Mouse (Mus musculus): ENCODE measurements around the gene Vmn2r30. TPM values are rescaled to one million over a fixed set of nuclear protein-coding genes. Genes with fewer than 3 reads are reported as not detected.

Gene Vmn2r30
- total RNA-seq (2023), result not detected

DNA sequence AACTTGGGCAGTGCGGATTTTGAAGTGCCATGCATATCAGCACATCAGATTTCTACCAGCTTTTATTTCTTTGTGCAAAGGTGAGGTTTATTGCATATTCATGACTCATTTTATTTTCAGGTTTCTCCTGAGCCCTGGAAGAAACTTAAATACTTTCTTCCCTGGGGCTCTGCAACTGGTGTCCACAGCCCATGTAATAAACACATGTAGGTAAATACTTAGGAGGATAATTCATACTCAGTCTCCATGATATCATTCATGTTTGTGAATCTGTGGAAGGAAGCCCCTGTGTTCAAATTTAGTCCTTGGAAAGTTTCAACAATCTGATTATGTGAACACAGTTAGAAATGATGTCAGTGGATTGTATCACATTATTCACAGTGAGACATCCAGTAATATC lies at the start of gene Vmn2r30:
TSS of gene Vmn2r30 (minus strand) at position 101 of the 400 bp plus-strand sequence.

DNA sequence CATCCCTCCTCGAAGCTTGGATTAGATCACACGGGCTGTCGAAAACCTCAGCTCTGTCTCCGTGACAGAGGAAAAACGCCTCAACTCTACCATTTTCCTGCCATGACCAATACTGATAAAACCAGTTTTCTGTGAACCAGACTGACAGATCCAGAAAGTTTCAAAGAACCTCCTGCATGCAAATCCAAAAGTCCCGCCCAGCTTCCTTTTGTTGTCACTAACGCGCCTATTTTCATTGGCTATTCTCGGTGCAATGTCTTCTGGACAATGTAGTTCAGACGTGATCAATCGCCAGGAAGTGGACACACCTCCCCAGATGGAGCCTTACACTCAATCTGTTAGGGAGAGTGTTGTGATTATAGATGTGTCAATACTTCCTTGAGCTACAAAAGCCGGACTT lies 37.0 kb upstream of the Vmn2r30 start, which contains the start of gene Gm45783:
TSS of gene Gm45783 (minus strand) at position 143 of the 400 bp plus-strand sequence.

DNA sequence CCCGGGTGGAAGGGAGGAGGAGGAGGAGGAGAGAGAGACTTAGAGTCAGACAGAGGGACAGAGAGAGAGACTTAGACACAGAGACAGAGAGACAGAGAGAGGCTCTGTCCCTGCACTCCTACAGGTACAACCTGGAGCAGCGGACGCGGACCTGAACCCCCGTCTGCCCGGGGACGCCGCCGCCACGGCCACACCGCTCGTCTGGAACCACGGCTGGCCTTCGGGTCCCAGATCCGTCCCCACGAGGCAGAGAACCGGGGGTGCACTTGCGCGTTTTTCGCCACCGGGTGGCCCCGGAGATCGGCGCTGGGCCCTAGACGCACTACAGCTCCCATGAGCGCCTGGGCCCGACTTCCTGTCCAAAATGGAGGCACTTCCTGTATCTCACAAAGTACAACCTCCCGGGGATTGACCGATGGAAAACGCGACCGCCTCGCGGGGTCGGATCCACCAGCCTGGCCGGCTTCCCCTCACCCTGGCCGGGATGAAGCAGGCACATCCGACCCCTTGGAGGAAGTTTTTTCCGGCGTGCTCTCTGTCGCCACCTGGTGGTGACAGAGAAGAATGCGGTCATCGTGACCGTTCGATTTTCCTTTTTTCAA lies 59.3 kb downstream of the Vmn2r30 start, which contains the start of gene Gm45844:
TSS of gene Gm45844 (minus strand) at position 324 of the 602 bp plus-strand sequence.

Other genes with a start within 250 kb of the Vmn2r30 start
- gene Zfp954, start 216.1 kb downstream of the Vmn2r30 start, total RNA-seq (2023), result 10 to 100 TPM; 34.1 to 49.6 TPM
- gene Zfp773, start 200.9 kb downstream of the Vmn2r30 start, total RNA-seq (2023), result 1 to 10 TPM; 6.5 to 7.3 TPM
- gene Zfp418, start 166.3 kb downstream of the Vmn2r30 start, total RNA-seq (2023), result 1 to 10 TPM; 2.6 to 5.2 TPM
- gene Zfp772, start 127.6 kb downstream of the Vmn2r30 start, total RNA-seq (2023), result 1 to 10 TPM; 2.5 to 3.6 TPM
- gene Vmn2r29, start 90.3 kb downstream of the Vmn2r30 start, total RNA-seq (2023), result under 1 TPM in 1 of 2 experiments, not detected in 1; 0.41 TPM
- gene Gm45844, start 59.3 kb downstream of the Vmn2r30 start, total RNA-seq (2023), result 1 to 10 TPM in 1 of 2 experiments, under 1 TPM in 1; 0.92 to 2.2 TPM
- 10 to 100 TPM; 45.1 to 45.9 TPM for gene Clcn4, start 36.8 kb downstream of the Vmn2r30 start, total RNA-seq (2023)
- not detected for gene Gm45783, start 37.0 kb upstream of the Vmn2r30 start, total RNA-seq (2023)
- not detected for gene Vmn2r31, start 62.1 kb upstream of the Vmn2r30 start, total RNA-seq (2023)
- not detected for gene Vmn2r32, start 142.4 kb upstream of the Vmn2r30 start, total RNA-seq (2023)
- gene Vmn2r33, start 229.2 kb upstream of the Vmn2r30 start, total RNA-seq (2023), result not detected

All from T-cell, adult 66 days (primary cell).